Mouse (Mus musculus) lung, postnatal 14 days (tissue): Measurements from ENCODE around the gene 2510002D24Rik.
"Not testable (repeated sequence)": the region's sequence is repeated elsewhere in the genome, so short reads cannot be mapped to it uniquely, and the experiment has no call there.

Experiments used
- DNase-seq: peaks from one replicate; pipeline ENCODE4 v3.0.0; 2021

Gene 2510002D24Rik

DNA sequence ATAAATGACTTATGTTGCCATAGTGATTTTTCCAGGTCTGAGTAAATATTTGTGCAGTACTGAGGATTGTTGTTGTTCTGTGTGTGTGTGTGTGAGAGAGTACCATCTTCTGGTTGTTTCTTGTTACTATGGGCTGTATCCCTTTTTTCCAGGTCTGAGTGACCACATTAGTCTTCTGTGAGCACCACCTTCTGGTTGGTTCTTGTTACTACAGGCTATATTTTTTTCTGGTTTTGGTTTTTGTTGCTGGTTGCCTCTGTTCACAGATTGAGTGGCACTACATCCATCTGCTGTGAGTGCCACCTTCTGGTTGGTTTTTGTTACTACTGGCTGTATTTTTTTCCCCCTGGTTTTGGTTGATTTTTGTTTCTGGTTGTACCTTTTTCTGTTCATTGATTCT, 22.2 kb downstream of the 2510002D24Rik start:
- DNase-seq = peak; percentile 12

DNA sequence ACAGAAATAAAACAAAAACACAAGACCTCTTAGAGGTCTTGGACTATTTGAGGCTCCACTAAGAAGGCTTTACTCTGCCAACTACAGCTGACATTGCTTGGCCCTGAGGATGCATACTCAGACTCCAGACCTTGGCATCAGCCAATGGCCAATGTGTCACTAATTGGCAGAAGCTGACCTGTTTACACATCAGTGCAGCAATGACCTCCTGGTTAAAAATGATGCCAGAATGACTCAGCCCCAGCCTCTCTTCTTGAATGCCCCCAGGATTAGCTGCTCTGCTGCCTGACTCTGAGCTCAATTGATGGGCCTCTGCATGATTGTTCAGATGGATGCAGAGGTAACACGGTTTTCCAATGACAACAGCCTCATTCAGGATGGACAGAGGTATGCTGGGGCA, 23.8 kb downstream of the 2510002D24Rik start:
- peak; percentile 7 for DNase-seq

DNA sequence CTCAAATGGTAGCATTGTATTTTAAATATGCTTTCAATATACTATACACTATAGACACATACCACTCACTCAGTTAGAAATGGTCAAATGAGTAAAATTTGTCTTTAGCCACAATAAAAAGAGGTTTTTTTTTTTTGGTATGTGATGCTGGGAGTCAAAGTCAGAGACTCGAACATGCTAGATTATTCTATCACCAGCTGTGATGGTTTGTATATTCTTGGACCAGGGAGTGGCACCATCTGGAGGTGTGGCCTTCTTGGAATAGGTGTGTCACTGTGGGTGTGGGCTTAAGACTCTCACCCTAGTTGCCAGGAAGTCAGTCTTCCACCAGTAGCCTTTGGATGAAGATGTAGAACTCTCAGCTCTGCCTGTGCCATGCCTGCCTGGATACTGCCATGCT, 34.1 kb downstream of the 2510002D24Rik start:
- not testable (repeated sequence) for DNase-seq

DNA sequence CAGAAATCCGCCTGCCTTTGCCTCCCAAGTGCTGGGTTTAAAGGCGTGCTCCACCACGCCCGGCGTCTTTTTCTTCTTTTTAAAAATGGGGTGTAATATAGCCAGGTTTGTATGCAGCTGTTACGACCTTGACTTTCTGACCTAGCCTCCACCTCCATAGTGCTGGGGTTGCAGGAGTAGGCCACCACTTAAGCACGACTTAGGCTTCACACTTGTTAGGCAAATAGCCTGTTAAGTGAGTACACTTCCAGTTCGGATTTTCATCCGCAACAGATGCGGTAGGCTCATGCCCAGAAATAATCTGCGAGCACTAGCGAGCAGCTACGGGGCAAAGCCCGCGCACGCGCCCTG, 39.7 kb downstream of the 2510002D24Rik start:
- DNase-seq = no peak

DNA sequence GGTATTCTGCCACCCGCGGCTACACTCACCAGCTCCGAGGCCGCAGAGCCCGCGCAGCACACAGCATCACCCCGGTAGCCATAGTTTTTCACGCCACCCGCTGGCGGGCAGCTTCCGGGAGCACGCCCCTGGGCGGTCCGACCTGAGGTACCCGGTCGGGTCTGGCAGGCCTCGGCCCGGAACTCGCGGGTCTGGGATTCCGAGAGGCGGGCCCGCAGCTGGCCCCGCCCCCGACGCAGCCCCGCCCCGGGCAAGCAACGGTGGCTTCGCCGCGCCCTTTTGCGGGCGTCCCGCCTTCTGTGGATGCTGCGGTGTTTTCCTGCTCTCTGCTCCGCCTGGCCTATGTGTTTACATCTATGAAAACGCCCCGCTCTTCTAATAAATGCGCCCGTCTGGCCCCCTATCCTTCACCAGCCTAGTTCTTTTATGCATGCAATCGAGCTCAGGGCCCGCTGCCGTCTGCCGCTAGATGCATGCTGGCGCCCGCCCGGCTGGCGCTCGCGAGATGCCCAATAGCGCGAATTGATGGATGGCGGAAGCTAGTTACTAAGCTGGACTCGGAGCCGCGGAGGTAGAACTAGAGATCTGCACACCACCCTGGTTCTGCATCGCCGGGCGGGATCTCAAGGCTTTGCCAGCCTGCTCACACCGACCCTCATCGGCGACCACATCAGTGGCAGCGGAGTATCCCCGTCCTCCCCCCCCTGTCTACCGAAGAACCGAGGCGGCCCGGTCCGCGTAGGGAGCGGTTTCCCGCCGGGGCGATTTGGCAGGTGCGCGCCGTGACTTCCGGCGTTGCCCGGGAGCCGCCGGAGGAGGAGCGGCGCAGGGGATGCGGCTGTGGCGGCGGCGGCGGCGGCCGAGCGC, 40.3 kb downstream of the 2510002D24Rik start, which contains the start of the genes Mrpl40 and Hira:
Gene Mrpl40, minus strand, starts transcription at position 421 of the 867 bp plus-strand sequence.
Gene Hira, plus strand, starts transcription at position 596 of the 867 bp plus-strand sequence.
- peak; percentile 95 for DNase-seq

DNA sequence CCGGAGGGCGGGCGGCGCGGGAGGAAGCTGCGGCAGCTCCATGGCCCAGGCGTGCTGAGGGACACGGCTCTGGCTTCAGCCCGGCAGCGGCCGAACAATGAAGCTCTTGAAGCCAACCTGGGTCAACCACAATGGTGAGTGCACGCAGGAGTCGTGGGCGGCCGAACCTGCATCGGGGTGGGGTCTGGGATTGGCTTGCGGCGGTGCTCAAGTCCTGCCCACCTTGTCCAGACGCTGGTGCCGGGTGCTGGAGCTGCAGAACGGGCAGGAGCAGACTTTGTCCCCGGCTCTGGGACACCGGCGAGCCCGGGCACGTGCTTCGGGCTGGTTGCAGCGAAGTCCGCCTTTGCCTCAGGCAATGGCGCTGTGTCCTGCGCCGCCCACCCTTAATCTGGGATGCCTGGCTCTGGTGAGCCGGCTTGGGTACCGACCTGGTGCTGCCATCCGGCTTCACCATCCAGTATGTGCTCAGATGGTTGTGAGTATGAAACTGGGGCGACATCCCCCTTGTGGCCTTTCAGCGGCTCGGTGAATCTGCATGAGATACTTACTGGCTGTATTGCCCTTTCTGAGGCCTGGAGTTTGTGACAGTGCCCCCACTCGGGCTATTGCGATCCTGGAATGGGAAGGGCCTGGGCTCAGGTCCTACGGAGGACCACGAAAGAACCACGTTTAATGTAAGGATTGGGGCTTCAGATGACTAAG, 41.2 kb downstream of the 2510002D24Rik start:
- DNase-seq = peak; percentile 32

DNA sequence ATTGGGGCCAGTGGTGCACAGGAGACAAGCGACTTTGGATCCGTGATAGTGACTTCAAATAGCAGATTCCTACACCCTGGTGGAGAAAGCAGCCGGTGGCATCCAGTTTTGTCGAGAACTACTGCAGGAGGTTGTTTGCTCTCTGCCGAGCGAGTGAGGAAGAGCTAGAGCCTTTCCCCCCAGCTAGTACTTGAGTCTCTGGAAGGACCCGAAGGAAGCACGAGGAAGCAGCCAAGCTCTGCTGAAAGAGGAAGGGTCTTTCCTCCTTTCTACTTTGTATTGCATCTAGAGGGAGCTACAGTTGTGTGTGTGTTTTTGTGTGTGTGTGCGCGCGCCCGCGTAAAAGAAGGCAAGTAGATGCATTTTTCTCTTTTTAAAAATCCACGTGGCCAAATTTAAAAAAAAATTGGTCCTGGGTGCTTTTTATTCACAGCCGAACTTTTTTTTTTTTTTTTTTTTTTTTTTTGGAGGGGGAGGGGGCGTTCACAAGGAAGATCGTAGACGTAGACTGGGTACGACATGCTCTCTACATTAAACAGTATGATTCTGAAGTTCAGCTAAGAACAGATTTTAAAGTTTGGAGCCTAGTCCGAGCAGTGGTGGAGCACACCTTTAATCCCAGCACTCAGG, 41.8 kb downstream of the 2510002D24Rik start:
- no peak for DNase-seq

DNA sequence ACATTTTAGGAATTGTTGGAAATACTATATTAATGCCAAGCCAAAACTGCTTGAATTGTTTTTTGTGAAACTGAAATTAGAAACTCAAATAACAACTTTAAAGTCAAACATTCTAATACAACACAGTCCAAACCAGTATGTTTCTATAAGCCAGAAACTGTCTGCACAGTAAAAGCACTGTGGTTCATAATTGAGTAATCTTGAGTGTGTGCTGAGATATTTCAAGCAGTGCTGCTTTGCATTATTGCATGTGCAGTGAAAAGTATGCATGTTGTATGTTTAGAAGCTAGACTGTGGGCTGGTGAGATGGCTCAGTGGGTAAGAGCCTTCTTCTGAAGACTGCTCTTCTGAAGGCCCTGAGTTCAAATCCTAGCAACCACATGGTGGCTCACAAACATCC, 47.7 kb downstream of the 2510002D24Rik start:
- DNase-seq = no peak
